Mouse (Mus musculus) mouse embryonic stem cell (cell line): ENCODE measurements at regions not wholly inside any gene's neighbourhood (a gene's known extent, or its start where the extent isn't known, plus 50 kb on each side); places are given as distances from the start of the nearest gene placed in this dataset.

Experiments used
- in situ Hi-C, 2 experiments: fragments of 300-500 bp; cut with MboI; formaldehyde crosslinking; loops; 1 replicate in 1 of 2; 3 replicates in 1 of 2; pipeline ENCODE4 v1.14.3; 2019 to 2020; ENCODE audit warnings: low sequenced_read_pairs in 2 of 2, low pct_unique_long_range_greater_than_20kb in 1 of 2, mixed read lengths in 1 of 2; ENCODE audit not compliant: unreplicated experiment in 1 of 2

DNA sequence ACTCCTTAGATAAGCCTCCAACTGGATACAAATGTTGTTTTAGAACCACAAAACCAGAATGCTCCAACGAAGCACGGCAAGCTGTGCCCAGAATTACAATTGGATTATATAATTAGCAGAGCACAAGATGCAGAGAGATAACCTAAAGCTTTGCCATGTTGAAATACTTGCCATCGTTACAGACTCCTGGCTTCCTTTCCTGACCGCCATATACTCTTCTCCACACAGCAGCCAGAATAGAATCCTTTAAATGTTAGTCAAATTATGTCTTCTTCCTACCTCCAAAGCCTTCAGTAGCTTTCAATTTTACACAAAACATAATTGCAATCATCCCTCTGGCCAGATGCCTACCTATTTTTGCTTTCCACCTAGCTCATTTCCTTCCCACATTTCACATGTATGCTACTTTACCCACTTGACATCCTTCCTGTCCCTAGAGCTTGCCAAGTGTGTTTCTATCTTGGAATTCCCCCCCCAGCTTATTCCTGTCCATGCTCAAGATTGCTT, 52.8 kb upstream of the G2e3 start:
- in situ Hi-C loops, result no loop called here

DNA sequence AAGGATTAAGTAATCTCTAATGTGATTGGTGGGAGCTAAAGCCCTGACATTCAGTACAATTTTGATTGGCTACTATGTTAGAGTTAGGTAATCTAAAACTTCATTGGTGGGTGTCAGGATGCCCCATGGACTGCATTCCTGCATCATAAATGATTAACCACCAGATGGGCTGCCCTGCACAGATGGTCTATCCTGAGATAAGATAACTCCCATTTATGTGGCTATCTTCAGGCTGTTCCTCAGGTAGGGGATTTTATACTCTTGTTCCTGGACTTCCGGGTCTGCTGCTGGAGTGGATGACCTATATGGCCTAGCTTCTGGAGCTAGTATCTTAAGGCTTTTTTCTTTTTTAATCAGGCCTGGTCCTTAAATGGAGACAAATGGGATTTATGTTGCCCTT, 69.5 kb upstream of the G2e3 start:
- in situ Hi-C loops, result no loop called here

DNA sequence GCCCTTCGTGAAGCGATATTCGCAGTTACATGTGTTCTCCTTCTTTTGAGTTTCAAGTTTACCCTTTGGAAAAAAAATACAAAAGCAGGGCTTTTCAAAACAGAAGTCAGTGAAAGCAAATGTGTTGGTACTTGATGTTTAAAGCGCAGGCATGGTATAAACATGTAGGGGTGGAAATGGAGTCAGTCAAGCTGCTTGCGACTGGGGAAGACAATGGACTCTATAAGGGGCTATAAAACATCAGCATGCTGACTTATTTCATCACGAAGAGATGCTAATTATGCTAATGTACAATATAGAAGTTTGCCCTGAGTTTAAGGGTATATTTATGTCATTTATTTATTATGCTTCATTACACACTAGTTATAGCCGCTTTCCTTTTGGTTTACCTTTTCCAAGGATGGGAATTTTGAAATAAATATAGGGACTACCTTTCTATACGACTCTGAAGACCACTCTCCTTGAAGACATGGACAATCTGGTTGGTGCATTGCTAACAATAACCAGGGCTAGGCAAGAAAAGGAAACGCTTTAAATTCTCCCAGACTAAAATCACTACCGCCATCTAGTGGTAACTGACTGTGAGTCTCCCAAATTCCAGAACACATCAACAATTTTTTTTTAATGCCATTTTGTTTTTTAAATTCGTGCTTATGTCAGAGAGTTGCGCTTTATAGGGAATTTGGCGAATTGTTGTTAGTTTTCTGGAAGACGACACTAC, 71.9 kb upstream of the G2e3 start:
- in situ Hi-C loops, result no loop called here

DNA sequence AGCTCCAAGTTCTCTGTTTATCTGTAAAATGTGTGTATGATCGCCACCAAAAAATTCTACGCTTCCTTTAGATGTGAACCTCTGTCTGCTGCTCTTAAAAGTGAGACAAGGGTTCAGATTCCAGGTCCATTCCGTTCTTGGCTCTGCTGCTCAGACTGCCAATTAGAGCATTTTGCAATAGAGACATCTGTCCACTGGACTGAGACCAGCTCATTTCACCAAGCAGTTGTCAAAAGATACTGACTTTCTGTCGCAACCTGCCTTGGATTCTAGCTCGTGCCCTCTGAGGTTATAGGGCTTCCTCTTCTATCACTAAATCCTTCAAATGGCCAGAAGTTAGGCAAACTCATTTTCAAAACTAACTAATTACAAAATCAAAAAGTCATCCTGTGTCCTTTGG, 74.4 kb upstream of the G2e3 start:
- in situ Hi-C loops, result no loop called here

DNA sequence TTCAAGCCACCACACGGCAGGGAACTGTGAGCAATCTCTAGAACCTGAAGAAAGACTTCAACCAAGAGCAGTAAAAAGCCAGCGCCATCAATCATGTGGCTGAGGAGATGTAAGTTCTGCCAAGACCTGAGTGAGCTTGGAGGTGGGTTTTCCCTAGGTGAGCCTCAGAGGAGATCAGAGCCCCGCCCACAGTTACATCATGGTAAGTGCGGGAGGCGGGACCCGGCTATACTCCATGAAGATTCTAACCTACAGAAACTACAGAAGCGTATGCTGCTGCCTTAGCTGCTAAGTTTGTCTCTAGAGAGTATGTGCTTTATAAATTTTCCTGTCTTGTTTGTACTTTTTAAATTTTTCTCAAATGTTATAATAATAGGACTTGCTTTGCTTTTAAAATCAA, 105.0 kb upstream of the G2e3 start:
- in situ Hi-C loops, result no loop called here

DNA sequence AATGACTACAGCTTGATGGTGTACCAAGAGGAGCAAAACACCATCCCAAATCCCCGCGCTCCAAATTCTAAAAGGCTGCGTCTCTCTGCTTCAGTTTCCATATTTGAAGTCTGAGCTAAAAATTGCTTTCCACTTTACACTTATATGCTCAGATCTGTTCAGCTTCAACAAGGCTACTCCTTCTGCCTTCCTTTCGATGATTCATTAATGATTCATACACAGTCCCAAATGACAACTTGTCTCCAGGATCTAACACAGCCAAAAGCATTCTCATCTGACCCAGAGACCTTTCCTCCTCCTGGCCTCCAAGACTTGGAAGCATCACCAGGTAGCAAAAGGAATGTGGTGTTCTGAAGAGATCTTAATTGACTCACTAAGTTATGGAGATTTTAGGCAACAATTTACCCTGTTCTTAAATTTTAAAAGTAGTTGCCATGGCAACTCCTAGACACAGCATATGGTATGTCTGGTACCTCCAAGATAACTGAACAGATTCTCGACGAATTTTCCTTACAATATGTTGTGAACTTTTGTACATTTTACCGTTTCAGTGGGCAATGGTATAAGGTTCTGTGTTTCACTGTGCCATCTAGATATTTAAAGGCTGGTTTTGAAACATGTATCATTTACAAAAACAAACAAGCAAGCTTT, 106.6 kb upstream of the G2e3 start:
- in situ Hi-C loops, result no loop called here

DNA sequence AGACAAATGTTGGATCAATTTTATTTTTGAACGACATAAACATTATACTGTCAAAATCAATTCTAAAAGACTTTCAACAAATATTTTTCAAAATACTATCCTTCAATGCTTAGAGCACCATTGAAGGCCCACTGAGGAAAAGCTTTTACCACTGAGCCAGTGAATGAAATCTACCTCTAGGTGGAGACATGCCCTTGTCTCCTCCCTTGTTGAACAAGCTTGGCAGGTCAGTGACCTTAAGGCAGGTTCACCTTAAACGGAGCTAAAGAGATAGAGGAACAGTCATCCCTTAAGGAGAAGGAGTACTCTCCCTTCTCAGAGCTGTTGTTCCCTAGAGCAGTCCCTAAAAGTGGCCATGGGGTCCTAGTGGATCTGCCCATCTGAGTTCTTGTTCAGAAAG, 136.2 kb upstream of the G2e3 start:
- in situ Hi-C loops, result no loop called here

DNA sequence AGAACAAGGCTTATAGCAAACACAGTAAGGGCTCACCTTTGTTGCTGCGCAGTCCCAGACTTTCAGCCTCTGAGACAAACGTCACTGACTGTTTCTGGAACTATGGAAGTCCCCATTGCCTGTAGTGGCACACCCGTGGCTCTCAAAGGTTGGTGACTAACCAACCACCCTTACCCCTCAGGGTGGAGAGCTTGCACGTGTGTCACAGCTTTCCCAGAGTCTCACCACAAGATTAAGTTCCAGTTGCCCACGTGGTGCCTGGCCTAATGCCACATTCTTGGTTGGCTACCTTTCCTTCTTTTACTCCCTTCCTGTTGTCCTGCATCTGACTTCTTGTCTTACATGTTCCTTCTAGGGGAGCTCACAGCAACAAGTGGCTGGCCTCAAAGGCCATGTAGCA, 151.6 kb upstream of the G2e3 start:
- in situ Hi-C loops, result no loop called here

DNA sequence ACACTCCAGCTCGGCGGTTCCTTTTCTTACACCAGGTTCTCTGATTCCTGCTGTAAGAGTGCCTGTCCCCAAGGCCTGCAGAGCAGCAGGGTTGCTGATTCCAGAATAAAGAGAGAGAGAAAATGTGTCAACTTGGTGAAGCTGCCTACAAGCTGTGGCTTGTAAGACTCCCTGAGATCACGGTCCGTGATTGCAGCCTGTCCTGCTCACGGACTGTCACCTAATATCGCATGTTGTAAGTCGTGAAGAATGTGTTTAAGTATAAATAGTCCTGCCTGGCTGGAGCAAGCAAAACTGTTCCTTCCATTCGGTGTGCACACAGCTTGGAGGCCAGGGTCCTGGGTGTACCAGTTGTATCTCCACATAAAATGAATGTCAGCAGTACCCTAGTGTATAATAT, 152.7 kb upstream of the G2e3 start:
- in situ Hi-C loops, result no loop called here

DNA sequence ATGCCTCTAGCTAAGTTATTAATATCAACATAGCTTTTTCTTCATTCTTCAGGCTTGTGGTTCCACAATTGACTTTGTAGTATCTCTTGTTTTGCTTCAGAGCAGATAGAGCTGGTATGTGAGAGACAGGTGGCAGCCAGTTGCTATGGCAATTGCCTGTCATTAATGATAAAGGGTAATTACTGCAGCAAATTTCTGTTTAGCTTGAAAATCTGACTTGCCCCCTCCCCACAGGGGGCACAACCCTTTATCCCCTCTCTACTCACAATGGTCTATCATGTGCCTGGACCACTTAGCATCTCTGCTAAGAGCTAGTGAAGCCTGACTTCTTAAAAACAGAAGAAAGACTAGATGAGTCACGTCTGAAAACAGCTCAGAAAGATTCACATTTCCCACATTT, 157.1 kb upstream of the G2e3 start:
- in situ Hi-C loops, result no loop called here

DNA sequence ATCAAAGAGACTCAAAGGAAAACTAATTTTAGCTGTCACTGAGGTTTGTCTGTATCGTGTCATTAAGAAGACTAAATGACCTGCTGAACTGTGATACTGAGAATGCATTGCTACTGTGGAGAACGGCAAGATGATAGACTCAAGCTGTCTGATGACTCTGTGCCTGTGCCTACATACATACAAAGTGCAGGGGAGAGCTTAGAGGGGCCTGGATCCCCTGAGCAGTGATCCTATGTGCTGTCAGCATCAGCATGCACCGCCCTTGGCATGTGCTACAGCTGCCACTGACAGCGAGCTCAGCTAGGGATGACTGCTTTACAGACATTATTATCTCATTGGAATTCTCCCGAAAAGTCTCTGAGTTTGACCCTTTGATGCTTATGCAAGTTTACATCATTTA, 157.7 kb upstream of the G2e3 start:
- in situ Hi-C loops, result no loop called here

DNA sequence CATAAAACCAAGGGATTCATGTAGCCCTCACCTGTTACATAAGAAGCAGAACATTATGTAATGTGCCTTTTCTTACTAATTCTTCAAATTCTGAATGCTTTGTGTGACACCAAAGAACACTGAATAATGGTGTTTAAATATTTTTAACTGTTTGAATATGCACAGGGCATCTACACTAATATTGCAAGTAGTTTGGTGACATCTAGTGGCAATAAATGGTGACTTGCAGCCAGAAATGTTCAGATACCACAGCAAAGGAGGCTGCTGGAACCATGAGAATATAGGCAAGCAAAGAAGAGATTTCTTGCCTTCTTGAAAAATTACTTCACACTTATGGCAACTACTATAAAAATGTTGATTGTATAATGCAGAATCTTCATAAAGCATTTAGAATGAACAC, 159.6 kb upstream of the G2e3 start:
- in situ Hi-C loops, result no loop called here

DNA sequence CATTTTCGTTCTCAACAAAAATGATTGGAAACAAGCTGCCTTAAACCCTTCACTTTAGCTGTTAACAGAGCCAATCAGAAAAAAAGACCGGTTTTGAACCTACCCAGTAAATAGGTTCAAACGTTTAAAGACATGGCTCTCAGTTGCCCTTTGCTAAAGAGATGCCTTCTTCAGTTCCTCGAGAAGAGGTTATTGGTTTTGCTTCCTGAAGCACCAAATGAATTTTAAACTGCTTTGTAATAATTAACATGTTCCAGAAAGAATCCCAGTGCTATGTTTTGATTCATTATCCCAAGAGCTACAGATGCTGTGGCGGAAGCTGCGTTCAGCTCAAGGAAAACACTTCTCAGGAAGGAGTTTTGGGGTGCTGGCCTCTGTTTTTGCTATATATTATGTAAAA, 160.1 kb upstream of the G2e3 start:
- in situ Hi-C loops, result no loop called here

DNA sequence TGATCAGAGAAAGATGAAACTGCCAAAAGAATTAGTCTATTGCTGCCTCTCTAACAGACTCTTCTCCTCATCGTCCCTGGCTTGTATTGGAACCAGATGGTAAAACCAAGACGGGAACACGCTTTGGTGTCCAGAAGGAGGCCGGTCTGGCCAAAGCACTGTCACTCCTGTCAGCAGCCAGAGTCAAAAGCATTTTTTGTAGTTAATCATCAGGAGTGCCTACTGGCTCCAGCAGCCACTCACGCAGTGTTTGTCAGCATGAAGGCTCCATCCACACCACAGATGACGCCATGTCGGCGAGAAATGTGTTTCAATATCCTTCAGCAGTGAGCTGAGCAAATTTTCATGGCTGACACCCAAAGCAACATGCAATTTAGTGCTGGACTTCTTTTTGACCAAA, 162.1 kb upstream of the G2e3 start:
- in situ Hi-C loops, result no loop called here

DNA sequence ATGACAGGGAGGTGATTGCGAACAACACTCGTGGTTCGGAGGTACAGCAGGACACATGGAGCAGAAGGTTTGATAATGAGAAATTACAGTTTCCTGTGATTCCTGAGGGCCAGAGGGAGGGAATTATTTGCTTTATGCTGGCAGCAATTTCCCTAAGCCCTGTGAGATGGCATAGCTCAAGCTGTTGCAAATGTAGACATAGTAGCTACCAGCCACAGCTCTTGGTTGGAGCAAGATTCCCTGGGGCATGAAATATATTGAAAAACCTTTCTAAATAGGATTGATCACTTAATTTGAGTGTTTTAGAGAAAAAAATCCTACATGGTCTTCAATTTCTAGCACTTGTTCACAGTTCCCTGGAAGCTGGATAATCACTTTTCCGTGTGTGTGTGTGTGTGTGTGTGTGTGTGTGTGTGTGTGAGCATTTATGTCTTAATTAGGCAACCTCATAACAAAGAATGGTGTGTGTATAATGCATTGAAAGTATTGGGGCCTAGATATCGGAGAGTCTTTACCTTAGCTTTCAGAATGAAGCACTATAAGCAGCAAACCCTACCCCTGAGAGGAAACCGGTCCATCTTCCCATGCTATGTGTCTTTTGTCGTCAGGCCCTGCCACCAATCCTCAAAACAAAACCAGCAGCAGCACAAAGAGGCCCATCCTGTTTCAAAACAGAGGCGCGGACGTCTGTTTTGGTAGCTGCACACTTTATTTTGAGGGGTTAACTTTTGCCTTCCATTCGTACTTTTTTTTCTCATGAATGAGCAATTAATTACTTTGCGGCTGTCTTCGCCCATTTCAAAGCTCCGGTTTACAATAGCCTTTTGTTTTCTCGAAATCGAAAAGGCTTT, 172.7 kb upstream of the G2e3 start:
- in situ Hi-C loops, result no loop called here

DNA sequence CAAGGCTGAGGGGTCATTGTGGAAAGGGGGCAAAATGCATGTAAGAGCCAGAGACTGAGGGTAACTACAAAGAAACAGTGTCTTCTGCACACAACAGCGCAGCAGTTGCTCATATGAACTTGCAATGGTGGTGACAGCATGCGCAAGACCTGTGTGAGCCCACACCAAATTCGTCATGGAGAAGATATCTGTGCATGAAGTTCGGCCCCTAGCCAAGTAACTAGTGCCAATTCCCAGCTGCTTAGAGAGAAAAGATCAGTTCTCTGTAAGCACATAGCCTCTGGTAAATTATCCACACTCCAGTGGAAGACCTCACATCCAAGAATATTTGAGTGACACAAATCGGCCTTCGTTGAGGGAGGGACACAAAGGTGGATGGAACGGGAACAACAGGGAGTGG, 182.7 kb upstream of the G2e3 start:
- in situ Hi-C loops, result no loop called here

DNA sequence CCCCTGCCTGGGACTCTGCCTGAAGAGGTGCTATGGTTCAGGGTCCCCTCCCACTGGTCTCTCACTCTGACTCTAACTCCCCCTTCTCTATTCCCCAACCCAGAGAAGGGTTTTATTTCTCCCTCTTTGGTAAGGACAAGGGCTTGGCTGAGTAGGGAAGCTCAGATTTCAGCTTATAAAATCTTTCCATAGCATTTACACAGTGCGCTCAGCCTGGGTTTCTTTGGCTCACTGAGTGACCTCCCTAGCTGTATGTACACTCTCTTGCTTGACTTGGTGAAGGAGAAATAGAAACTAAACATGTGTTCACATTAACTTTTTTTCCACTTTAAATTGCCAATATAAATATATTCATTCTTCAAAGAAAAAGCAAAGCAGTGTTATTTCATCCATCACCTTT, 186.9 kb upstream of the G2e3 start:
- in situ Hi-C loops, result no loop called here

DNA sequence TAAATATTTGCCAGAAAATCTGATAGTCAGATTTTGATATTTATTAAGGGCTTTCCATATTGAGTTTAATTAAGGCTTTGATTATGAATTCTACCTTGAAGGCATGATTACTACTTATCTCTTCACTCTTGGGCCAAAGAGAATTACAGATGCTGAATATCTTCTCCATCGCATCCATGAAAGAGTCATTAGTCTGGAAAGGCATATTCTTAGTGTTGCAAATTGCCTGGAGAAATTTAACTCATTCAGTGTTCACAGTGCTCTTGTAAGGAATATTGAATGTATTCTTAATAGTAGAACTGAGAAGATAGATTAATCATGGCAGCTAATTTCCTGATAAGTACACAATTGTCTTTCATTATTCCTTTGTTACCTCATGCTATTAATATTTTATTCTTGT, 187.7 kb upstream of the G2e3 start:
- in situ Hi-C loops, result no loop called here

DNA sequence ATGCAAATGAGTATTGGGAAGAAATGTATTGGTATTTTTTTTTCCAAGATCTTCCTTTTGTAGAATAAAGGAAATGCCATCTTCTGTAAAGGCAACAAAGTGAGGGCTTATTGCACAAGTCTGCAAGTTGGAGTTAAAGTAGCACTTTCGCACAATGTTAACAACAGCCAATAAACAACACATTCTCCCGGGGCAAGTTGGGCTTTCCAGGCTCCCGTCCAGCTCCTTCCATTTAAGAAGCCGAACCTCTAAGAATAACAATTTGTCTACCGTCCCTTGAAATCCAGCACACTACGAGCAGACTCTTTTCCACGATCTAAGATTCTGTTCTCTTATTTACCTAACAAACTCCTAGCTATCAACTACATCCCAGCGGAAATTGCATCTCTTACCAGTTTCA, 199.9 kb upstream of the G2e3 start:
- in situ Hi-C loops, result no loop called here

DNA sequence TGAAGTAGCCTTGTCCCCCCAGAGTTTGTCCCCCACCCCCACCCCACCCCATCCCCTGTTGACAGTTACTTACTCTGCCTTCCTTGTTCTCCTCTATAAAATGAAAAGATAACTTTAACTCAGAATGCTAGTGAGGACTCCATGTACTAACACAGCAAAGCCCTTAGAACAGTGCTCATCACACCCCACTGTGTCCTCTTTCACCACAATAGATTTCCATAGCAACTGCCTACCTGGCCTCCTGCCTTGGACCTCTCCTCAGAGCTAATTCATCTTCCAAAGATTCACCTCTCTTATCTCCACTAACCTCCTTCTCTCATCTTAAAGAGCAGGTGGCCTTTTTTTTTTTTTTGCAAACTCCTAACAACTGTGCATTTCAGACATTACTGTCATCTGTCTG, 204.0 kb upstream of the G2e3 start:
- in situ Hi-C loops, result no loop called here
